Mouse (Mus musculus): Measurements from ENCODE around the gene Adgrf3. TPM values are rescaled to one million over a fixed set of nuclear protein-coding genes. Genes with fewer than 3 reads are reported as not detected.

The Adgrf3 gene
- polyA plus RNA-seq (2016; fragmentation: Nextera tagmentation; extraction: Ambion mirVana), result not detected in 2 replicates

GRCm38 (mm10) chr5:30205493-30205892 lies at the start of gene Adgrf3:
TSS of gene Adgrf3 (minus strand) at chr5:30205722.
- Histone ChIP-seq H3K9ac (no peak within 1 kb of the TSS), H3K4me2 (replicated peaks) (no peak within 1 kb of the TSS), H3K27ac (no peak within 1 kb of the TSS), H3K9me3 (no peaks in the 10 kb centered on the region), H3K4me3 (no peak within 1 kb of the TSS), H3K36me3 (no peaks in the 10 kb centered on the region), H3K27me3 (replicated peaks) (no peaks in the 10 kb centered on the region), H3K4me1 (no peaks in the 10 kb centered on the region)
- no peak for ATAC-seq (ENCODE audit: low FRiP score, low read depth)
- 42% methylated on average over 5 of the region's 5 CpGs for WGBS

GRCm38 (mm10) chr5:30247666-30248065 lies 42.1 kb upstream of the Adgrf3 start:
- no peak overlapping the region for H3K27ac ChIP-seq
- 94% methylated on average over 1 of the region's 1 CpGs for WGBS
- H3K4me1 ChIP-seq, result 0 out of 2 replicates have a peak, but pooled peaks cover 6% of the 10 kb centered on the region
- ATAC-seq (ENCODE audit: low FRiP score, low read depth), result no peak
- H3K27me3 ChIP-seq (replicated peaks), result no peaks in the 10 kb centered on the region
- no peak overlapping the region for H3K4me2 ChIP-seq (replicated peaks)
- H3K9me3 ChIP-seq, result no peaks in the 10 kb centered on the region
- H3K9ac ChIP-seq, result no peak overlapping the region
- H3K4me3 ChIP-seq, result no peak overlapping the region
- H3K36me3 ChIP-seq, result peaks cover 20% of the 10 kb centered on the region

- Histone ChIP-seq H3K36me3 (peaks cover 12% of the 10 kb centered on the region), H3K4me2 (replicated peaks) (no peak overlapping the region), H3K4me3 (no peak overlapping the region), H3K9ac (no peak overlapping the region), H3K9me3 (no peaks in the 10 kb centered on the region), H3K4me1 (0 out of 2 replicates have a peak, but pooled peaks cover 6% of the 10 kb centered on the region), H3K27me3 (replicated peaks) (no peaks in the 10 kb centered on the region), H3K27ac (no peak overlapping the region)
- WGBS, result 95% methylated on average over 9 of the region's 9 CpGs
- no peak for ATAC-seq (ENCODE audit: low FRiP score, low read depth)
Measured at GRCm38 (mm10) chr5:30245861-30246416, 40.4 kb upstream of the Adgrf3 start.

- Histone ChIP-seq H3K4me1 (0 out of 2 replicates have a peak, but pooled peaks cover 6% of the 10 kb centered on the region), H3K36me3 (peaks cover 5% of the 10 kb centered on the region), H3K4me3 (no peak overlapping the region), H3K27ac (no peak overlapping the region), H3K4me2 (replicated peaks) (no peak overlapping the region), H3K27me3 (replicated peaks) (no peaks in the 10 kb centered on the region), H3K9ac (no peak overlapping the region), H3K9me3 (no peaks in the 10 kb centered on the region)
- WGBS, result 71% methylated on average over 9 of the region's 9 CpGs
- ATAC-seq (ENCODE audit: low FRiP score, low read depth), result no peak
Measured at GRCm38 (mm10) chr5:30243741-30244140, 38.2 kb upstream of the Adgrf3 start.

- Histone ChIP-seq H3K4me2 (replicated peaks) (no peak overlapping the region), H3K27me3 (replicated peaks) (no peaks in the 10 kb centered on the region), H3K9ac (no peak overlapping the region), H3K27ac (no peak overlapping the region), H3K4me3 (no peak overlapping the region), H3K4me1 (0 out of 2 replicates have a peak, but pooled peaks cover 6% of the 10 kb centered on the region), H3K36me3 (no peaks in the 10 kb centered on the region), H3K9me3 (no peaks in the 10 kb centered on the region)
- ATAC-seq (ENCODE audit: low FRiP score, low read depth), result no peak
- 62% methylated on average over 1 of the region's 1 CpGs for WGBS
Measured at GRCm38 (mm10) chr5:30242410-30242809, 36.9 kb upstream of the Adgrf3 start.

- whole genome bisulfite sequencing, result 94% methylated on average over 7 of the region's 7 CpGs
- no peak for ATAC-seq (ENCODE audit: low FRiP score, low read depth)
- Histone ChIP-seq H3K4me1 (0 out of 2 replicates have a peak, but pooled peaks cover 6% of the 10 kb centered on the region), H3K9ac (no peak overlapping the region), H3K36me3 (no peaks in the 10 kb centered on the region), H3K27me3 (replicated peaks) (no peaks in the 10 kb centered on the region), H3K4me2 (replicated peaks) (no peak overlapping the region), H3K9me3 (no peaks in the 10 kb centered on the region), H3K4me3 (no peak overlapping the region), H3K27ac (no peak overlapping the region)
Measured at GRCm38 (mm10) chr5:30240552-30240951, 35.0 kb upstream of the Adgrf3 start.

GRCm38 (mm10) chr5:30238533-30238932 lies 33.0 kb upstream of the Adgrf3 start:
- Histone ChIP-seq H3K4me3 (no peak overlapping the region), H3K9me3 (no peaks in the 10 kb centered on the region), H3K36me3 (no peaks in the 10 kb centered on the region), H3K9ac (no peak overlapping the region), H3K27me3 (replicated peaks) (no peaks in the 10 kb centered on the region), H3K4me2 (replicated peaks) (no peak overlapping the region), H3K27ac (no peak overlapping the region), H3K4me1 (peaks cover 8% of the 10 kb centered on the region)
- 97% methylated on average over 5 of the region's 5 CpGs for WGBS
- ATAC-seq (ENCODE audit: low FRiP score, low read depth), result no peak

- Histone ChIP-seq H3K27me3 (replicated peaks) (no peaks in the 10 kb centered on the region), H3K9me3 (no peaks in the 10 kb centered on the region), H3K27ac (no peak overlapping the region), H3K9ac (no peak overlapping the region), H3K36me3 (no peaks in the 10 kb centered on the region), H3K4me3 (no peak overlapping the region), H3K4me1 (peaks cover 18% of the 10 kb centered on the region), H3K4me2 (replicated peaks) (no peak overlapping the region)
- WGBS, result 98% methylated on average over 2 of the region's 2 CpGs
- ATAC-seq (ENCODE audit: low FRiP score, low read depth), result no peak
Measured at GRCm38 (mm10) chr5:30235641-30236126, 30.2 kb upstream of the Adgrf3 start.

GRCm38 (mm10) chr5:30233979-30234378 lies 28.5 kb upstream of the Adgrf3 start:
- Histone ChIP-seq H3K4me1 (peaks cover 18% of the 10 kb centered on the region), H3K9me3 (no peaks in the 10 kb centered on the region), H3K27ac (no peak overlapping the region), H3K36me3 (no peaks in the 10 kb centered on the region), H3K4me3 (0 out of 2 replicates have a peak overlapping the region, but pooled peaks have one; percentile 82), H3K27me3 (replicated peaks) (no peaks in the 10 kb centered on the region), H3K9ac (no peak overlapping the region), H3K4me2 (replicated peaks) (peak overlapping the region; percentile 84)
- 74% methylated on average over 8 of the region's 8 CpGs for WGBS
- ATAC-seq (ENCODE audit: low FRiP score, low read depth), result no peak

- H3K4me3 ChIP-seq, result peak overlapping the region; percentile 82
- 2% methylated on average over 15 of the region's 15 CpGs for WGBS
- H3K9me3 ChIP-seq, result no peaks in the 10 kb centered on the region
- H3K27me3 ChIP-seq (replicated peaks), result no peaks in the 10 kb centered on the region
- H3K4me2 ChIP-seq (replicated peaks), result peak overlapping the region; percentile 84
- peak overlapping the region; percentile 79 for H3K27ac ChIP-seq
- no peak for ATAC-seq (ENCODE audit: low FRiP score, low read depth)
- H3K9ac ChIP-seq, result peak overlapping the region; percentile 76
- peaks cover 18% of the 10 kb centered on the region for H3K4me1 ChIP-seq
- H3K36me3 ChIP-seq, result no peaks in the 10 kb centered on the region
Measured at GRCm38 (mm10) chr5:30233042-30233441, 27.5 kb upstream of the Adgrf3 start.

- Histone ChIP-seq H3K4me1 (peaks cover 18% of the 10 kb centered on the region), H3K4me3 (peak within 1 kb of the TSS; percentile 82), H3K4me2 (replicated peaks) (peak within 1 kb of the TSS; percentile 84), H3K36me3 (no peaks in the 10 kb centered on the region), H3K27ac (peak within 1 kb of the TSS; percentile 79), H3K9me3 (no peaks in the 10 kb centered on the region), H3K27me3 (replicated peaks) (no peaks in the 10 kb centered on the region), H3K9ac (peak within 1 kb of the TSS; percentile 76)
- peak; percentile 99 for ATAC-seq (ENCODE audit: low FRiP score, low read depth)
- 3% methylated on average over 71 of the region's 71 CpGs for WGBS
Measured at GRCm38 (mm10) chr5:30232271-30232971, 26.9 kb upstream of the Adgrf3 start, which contains the start of gene Selenoi. TSS of gene Selenoi (plus strand) at chr5:30232581.

- Histone ChIP-seq H3K4me1 (peaks cover 18% of the 10 kb centered on the region), H3K27ac (peak overlapping the region; percentile 54; the same call in 1 of the 2 replicates), H3K9me3 (no peaks in the 10 kb centered on the region), H3K4me3 (peak overlapping the region; percentile 82), H3K27me3 (replicated peaks) (no peaks in the 10 kb centered on the region), H3K36me3 (no peaks in the 10 kb centered on the region), H3K9ac (peak overlapping the region; percentile 55), H3K4me2 (replicated peaks) (peak overlapping the region; percentile 84)
- no peak; the same call in 1 of the 2 replicates for ATAC-seq (ENCODE audit: low FRiP score, low read depth)
- WGBS, result 51% methylated on average over 16 of the region's 16 CpGs
Measured at GRCm38 (mm10) chr5:30231891-30232270, 26.4 kb upstream of the Adgrf3 start.
